Mouse (Mus musculus): ENCODE measurements around the gene Gramd1c.

Gene Gramd1c

DNA sequence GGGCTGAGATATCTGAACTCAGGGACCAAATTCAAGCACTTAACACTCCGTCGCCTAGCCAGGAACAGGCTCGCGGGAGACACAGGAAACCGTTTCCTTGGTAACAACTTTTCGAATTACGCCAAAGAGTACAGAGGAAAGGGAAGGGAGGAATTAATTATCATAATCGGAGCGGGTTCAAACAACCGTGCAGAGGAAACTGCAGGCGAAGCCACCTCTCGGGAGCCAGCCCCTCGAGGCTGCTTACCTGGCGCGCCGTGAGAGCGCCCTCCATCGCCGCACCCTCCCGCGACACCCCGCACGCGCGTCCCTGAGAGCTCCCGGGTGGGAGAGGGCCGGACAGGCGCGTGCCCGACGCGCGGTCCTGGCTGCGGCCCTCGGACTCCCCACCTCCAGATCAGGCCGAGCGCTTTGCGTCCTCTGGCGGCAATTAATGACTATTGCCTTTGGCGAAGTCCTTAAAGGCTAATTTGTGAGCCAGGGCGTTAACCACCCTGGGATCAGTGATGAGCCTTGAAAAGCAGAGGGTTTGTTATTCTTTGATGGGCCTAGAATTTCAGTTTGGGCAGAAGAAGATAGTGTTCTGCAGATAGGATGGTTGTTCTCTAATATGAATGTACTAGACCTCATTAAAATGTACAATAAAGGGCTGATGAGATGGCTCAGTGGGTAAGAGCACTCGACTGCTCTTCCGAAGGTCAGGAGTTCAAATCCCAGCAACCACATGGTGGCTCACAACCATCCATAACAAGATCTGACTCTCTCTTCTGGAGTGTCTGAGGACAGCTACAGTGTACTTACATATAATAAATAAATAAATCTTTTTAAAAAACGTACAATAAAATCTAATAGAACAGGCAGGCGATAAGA, at the start of gene Gramd1c:
Gene Gramd1c, minus strand, starts transcription at position 321 of the 870 bp plus-strand sequence.
- in situ Hi-C loops (cut with MboI, MseI), result loop anchor here (25.0 kb wide), 1 partner anchor 176 kb away; the partner anchor contains the start of gene Ccdc191

DNA sequence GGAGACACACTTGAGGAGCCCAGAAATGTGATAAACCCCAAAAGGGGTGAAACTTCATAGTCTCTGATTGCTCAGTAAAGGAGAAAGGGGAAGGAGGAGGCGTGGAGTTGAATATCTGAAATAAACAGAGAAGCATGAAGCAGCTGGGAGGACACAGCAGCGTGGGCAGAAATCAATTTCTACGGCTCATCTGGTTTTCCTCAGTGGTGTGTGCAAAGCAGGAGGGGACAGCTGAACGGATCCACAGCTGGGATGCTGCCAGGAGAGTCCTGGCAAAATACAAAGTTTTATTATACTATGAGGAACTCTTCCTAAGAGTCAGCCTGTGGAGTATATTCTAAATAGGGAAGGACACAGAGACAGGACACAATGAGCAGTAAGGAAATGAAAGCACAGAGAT, 45.9 kb upstream of the Gramd1c start:
- in situ Hi-C loops (cut with MboI, MseI), result no loop called here

DNA sequence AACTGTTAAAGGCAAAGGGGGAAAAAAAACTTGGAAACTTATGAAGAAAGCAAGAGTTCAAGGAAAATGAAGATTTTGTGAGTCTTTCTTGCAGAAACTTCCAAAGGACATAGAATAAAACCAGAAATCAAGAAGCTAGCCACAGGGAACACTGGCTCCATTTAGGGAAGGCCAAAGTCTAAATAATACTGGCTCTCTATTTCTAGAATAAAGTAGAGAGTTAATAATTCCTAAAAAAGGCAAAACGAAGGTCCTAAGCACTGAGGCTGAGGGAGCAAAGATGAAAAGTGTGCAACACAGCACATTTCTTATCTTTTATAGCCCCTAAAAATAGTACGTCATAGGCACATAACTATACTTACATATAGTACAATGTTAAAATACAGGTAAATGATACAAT, 42.1 kb upstream of the Gramd1c start:
- in situ Hi-C loops (cut with MboI, MseI), result no loop called here

DNA sequence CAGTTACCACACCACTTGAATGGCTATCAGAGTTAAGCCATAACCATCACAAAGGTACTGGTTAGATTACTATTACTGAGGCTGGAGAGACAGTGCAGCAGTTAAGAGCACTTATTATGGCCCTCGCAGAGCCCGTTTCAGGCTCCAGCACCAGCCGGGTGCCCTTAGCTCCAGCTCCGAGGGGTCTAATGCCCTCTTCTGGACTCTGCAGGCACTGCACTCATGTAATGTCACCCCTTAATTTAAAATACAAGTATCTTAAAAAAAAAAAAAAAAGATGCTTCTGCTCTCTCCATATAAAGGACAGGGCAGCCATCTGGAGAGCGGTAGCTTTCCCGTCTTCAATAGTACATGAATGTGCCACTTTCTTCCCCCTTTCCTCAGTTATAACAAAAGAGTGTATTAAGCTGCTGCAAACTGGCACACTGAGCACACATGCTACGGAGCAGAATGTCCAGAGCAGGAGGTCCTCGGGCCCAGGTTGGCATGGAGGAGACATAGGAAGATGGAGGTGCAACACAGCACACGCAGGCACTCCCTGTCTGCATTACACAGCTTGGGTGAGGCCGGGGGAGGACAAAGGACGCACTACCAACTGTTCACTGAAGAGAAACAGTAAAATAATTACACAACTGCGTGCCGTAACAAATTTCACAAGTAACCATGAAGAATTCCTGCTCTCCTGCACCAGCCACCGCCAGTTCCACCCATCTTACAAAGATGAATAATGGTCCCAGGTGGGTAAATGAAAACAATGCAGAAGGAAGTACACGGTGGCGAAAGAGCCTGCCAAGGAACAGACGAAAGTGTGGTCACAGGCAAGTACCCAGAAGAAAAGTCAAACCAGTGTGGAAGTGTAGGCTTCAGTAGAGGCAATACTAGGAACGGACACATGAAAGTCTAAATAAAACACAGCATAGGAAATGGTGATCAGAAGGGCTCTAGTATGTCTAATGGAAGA, 40.9 kb upstream of the Gramd1c start:
- in situ Hi-C loops (cut with MboI, MseI), result no loop called here

DNA sequence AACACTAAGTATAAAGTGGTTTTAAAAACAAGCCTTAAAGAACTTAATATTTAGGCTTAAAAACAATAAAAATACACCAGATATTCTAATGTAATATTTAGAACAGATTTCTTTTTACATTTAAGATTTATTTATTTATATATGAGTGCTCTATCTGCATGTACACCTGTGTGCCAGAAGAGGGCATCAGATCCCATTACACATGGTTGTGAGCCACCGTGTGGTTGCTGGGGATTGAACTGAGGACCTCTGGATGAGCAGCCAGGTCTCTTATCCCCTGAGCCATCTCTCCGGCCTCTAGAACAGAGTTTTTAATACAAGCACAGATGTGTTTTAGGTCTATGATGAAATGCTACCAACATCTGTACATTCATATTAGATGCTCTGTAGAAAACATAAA, 39.8 kb upstream of the Gramd1c start:
- in situ Hi-C loops (cut with MboI, MseI), result no loop called here

DNA sequence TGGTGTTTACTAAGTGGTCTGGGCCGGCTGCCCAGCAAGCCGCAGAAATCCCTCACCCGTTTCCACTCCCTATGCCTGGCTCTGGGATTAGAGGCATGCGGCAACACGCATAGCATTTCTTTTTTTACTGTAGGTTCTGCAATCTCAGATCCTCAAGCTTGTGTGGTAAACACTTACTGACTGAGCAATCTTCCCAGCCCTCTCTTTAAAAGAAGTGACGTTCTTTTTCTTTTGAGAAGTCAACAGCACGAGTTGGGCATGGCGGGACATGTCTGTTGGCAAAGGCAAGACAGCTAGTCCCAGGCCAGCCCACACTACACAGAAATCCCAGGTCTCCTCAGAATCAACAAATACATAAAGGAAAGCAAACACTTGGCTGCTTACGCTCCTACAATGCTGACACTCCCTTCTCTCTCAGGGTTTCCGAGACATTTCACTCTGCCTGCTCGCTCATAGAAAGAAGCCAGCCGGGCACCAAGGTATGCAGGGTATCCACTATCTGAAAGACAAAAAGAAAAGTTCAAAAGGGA, 38.1 kb upstream of the Gramd1c start:
- in situ Hi-C loops (cut with MboI, MseI), result no loop called here

DNA sequence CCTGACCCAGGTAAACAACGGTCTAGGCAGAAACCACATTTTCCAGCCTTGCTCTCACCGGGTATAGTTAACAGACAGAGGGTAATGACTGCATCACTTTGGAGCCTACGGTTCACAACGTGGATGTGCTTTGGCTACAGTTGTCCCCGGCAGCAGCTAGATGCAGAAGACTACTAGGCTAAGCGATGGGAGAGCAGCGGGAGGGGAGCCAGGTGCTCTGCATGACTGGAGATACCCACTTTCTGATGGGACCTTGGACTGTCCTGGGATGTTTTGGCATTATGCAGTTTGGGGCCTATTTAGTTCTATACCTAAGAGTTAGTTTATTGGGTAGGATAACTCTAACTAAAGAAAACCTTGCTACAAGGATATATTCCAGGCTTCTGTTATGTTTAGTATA, 36.2 kb upstream of the Gramd1c start:
- in situ Hi-C loops (cut with MboI, MseI), result no loop called here

DNA sequence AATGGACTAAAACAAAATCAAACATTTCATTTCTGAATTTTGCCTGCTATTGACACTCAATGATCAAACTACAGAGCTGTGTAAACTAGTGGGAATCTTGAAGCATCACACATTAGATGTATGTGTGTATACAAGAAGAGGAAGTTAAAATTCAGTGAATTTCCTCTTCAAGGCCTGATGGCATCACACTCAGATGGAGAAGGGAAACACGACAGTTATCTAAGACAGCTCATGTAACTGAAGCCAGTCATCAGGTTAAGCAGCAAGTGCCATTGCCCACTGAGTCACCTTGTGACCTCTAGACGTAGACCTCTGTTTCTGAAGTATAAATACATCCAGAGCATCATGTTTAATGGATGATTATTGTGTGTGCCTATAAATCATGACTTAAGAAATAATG, 24.5 kb upstream of the Gramd1c start:
- in situ Hi-C loops (cut with MboI, MseI), result no loop called here

DNA sequence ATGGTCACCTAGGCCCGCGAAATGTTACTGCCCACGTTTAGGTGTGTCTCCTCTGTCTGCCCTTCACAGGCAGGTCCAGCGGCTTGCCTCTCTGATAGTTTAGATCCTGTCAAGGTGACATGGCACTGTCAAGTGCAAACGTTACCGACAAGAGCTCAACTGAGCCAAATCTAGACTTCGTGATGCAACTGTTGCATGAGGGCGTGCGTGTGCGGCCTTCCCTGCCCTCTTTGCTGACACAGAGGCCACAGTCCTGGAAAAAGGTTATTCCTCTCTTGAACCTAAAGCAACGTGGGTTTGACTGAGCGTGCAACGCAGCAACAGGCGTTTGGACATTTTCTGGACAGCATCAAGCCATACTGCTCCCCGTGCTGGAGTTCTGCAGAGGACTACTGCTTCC, 1.8 kb downstream of the Gramd1c start:
- in situ Hi-C loops (cut with MboI, MseI), result loop anchor here (25.0 kb wide), 1 partner anchor 174 kb away; the partner anchor contains the start of gene Ccdc191

DNA sequence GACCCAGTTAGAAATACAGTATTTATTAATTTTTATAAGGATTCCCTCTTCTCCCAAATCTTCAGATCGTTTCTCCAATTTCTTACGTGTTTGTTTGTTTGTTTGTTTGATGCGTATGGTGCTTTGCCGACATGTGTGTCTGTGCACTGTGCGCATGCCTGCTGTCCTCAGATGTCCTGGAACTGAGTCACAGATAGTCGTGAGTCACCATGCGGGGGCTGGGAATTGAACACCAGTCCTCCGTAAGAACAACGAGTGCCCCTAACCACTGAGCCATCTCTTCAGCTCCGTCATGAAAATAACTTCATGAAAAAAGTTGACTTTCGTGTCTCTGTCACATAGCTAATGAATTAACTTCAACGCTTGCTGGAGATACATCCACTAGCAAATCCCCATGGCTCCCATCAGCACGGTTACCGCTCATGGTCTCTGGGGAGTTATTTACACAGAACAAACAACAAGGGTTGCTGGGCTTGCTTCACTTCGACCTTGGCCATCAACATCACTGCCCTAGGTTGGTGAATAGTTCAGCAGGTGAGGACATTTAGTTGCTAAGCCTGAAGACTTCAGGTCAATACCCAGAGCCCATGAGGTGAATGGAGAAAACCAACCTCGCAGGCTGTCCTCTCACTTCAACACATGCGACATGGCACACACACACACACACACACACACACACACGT, 2.4 kb downstream of the Gramd1c start:
- in situ Hi-C loops (cut with MboI, MseI), result loop anchor here (25.0 kb wide), 1 partner anchor 173 kb away; the partner anchor contains the start of gene Ccdc191

DNA sequence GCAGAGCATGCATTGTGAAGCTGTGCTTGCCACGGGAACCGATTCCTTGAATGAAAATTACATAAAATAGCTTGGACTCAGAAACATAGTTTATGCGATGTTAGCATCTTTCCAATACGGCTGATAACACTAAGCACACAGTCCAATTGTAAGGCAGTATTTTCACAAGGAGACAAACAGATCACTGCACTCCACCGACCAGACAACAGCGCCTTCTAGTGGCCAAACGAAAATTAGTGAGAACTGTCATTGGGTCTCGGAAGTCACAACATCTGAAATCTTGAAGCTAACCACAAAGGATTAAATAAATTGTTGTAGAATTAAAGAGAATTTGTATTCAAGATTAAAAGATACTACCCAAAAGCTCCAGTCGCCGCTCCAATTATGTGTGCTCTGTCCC, 4.4 kb downstream of the Gramd1c start:
- in situ Hi-C loops (cut with MboI, MseI), result loop anchor here (25.0 kb wide), 1 partner anchor 171 kb away; the partner anchor contains the start of gene Ccdc191

DNA sequence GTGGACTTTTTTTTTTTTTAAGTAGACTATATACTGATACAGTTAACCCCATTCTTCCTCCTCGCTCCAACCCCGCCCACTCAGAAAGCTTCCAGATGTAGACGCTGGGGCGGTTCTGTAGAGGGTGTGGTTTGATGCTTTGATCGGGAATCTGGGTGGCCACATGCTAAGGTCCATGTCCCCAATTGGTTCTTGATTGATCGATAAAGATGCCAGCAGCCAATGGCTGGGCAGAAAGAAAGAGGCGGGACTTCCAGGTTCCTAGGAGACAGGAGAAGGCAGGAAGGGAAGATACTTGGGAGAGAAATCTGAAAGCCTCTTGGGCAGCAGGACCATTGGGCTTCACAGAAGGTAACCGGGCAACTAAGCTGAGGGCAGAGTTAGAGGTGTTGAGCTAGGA, 7.4 kb downstream of the Gramd1c start:
- in situ Hi-C loops (cut with MboI, MseI), result loop anchor here (25.0 kb wide), 1 partner anchor 168 kb away; the partner anchor contains the start of gene Ccdc191

DNA sequence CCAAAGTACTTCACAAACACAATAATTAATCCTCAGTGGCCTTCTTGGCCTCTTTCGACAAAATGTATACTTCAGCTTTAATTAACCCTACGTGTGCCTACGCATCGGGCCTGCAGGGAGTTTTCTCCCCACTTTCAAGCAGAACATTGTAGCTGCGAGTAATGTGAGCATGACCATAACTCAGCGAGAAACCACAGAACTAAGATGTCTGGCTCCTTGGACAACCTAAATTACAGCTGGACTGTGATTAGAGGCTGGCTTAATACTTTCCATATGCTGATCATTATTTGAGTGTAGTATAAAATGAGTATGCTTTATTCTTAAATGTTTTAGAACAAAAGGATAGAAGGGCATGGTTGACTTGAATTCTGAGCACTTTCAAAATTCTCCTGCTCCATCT, 9.9 kb downstream of the Gramd1c start:
- in situ Hi-C loops (cut with MboI, MseI), result loop anchor here (25.0 kb wide), 1 partner anchor 166 kb away; the partner anchor contains the start of gene Ccdc191

DNA sequence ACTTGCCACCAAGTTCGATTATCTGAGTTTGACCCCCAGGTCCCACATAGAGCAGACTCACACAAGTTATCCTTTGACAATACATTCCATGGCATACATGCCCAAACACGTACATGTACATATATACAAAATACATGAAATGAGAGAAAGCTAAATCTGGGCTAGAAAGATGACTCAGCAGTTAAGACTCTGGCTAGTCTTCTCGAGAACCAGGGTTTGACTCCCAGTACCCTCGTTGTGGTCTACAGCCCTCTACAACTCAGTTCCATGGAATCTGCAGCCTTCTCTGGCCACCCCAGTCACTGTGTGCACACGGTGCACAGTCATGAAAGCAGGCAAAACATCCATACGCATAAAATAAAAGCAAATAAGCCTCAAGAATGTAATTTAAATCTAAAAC, 10.8 kb downstream of the Gramd1c start:
- in situ Hi-C loops (cut with MboI, MseI), result loop anchor here (25.0 kb wide), 1 partner anchor 165 kb away; the partner anchor contains the start of gene Ccdc191

DNA sequence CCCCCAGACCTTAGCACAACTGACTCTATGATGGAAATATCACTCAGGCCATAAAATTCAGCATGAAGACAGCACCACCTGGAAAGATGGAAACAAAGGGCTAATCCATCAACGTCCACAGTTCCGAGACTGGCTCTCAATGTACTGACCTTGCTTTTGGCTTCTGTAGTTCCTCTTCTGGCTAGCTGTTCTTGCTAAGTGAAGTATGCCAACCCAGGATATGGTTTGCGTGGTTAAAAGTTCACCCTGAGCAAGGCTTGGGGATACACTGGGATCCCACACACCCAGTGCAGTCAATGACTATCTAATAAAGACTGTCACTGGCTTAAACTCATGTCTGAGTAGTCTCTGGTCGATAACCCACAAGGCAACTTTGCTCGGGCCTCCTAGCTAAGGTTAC, 13.0 kb downstream of the Gramd1c start:
- in situ Hi-C loops (cut with MboI, MseI), result loop anchor here (25.0 kb wide), 1 partner anchor 163 kb away; the partner anchor contains the start of gene Ccdc191

DNA sequence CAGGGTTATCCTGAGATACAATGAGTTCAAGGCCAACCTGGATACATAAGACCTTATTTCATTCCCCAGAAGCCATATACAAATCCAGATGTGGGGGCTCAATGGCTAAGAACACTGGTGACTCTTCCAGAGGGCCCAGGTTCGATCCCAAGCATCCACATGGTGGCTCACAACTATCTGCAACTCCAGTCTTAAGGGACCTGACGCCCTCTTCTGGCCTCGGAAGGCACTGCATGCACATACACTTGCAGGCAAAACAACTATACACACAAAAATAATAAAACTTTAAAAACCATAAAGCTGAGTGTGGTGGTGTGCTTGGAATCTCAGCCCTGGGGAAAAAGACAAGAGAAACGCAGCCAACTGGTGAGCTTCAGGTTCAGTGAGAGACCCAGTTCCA, 24.0 kb downstream of the Gramd1c start:
- in situ Hi-C loops (cut with MboI, MseI), result no loop called here

DNA sequence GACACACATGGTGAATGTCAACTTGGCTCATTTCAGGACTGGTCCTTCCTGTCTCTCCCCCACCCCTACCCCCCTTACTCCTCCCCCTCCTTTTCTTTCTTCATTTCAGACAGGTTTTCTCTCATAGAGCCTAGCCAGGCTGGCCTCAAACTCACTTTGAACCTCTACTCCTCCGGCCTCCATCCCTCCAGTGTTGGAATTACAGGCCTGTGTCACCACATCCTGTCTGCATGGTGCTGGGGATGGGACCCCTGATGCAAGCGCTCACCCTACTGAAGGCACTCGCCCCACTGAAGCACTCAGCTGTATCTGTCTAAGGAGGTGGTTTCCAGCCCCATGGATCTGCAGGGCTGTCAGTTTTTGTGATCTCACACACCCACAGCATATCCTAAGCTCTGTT, 27.9 kb downstream of the Gramd1c start:
- in situ Hi-C loops (cut with MboI, MseI), result no loop called here

DNA sequence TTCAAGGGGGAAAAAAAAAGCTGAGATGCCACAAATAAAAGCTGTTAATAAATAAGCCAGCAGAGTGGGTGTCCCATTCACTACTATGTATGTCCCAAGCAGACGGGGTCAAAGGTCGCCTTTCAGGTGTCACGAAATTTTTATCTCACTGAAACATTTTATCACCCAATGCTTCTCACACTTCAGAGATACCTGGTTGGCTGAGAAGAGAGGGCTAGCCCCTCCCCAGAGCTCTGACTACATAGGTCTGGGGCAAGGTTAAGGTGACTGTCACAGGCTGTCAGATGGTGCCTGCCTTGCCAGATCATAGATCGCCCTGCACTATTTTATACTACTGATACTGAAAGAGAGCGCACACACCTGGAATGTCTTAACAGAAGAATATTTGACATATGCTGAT, 29.8 kb downstream of the Gramd1c start:
- in situ Hi-C loops (cut with MboI, MseI), result no loop called here

DNA sequence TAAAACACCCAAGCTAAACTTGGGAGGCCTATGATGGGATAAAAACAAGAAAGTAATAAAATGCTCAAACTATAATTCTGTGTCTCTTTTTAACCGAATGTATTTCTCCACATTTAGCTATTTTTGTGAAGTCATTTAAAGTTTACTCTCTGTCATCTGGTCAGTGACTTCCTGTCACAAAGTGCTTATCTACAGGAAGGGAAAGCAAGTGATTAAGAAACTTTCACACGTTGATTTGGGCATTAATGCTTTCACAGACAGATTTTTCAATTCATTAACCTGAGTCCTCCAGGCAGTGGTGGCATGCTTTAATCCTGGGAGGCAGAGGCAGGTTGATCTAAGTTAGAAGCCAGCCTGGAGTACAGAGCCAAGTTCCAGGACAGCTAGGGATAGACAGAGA, 33.9 kb downstream of the Gramd1c start:
- in situ Hi-C loops (cut with MboI, MseI), result no loop called here

DNA sequence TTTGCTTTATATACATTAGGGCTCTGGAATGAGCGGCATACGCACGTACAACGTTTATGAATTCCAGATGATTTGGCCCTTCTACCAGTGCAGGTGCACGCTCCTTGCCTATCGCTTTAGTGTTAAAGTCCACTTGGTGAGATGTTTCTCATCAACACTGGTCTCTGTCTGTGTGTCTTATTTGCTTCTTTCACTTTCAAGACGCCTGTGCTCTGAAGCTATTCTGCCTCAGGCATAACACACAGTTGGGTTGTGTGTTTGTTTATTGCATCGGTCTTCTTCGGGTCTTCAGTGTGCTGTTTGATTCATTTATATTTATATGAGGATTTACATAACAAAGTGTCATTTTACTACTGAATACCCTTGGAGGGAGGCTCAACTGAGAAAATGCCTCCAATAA, 36.3 kb downstream of the Gramd1c start:
- in situ Hi-C loops (cut with MboI, MseI), result no loop called here

DNA sequence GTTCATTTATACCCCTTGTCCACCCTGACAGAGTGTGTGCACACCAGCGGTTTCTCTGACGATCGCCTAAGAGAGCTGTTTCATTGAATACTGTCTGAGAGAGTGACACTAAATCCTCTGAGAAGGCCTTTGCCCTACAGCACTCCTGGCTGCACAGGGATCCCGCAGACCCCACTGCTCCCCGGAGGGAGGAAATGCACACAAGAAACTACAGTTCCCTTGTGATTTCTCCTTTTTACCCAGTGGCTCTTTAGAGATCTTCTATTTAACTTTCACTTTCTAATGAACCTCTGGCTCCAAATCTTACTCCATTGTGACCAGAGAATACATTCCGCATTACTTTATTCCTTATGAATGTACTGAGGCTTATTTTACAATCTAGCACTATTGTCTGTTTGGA, 36.9 kb downstream of the Gramd1c start:
- in situ Hi-C loops (cut with MboI, MseI), result no loop called here

Measured in regulatory T cell (primary cell).